Mouse (Mus musculus) ES-Bruce4 (cell line): Measurements from ENCODE around the gene Gorasp1. TPM values are rescaled to one million over a fixed set of nuclear protein-coding genes. Genes with fewer than 3 reads are reported as not detected.

Experiments used
- H3K27ac ChIP-seq: 2 replicates; pipeline ENCODE4 v1.5.1; 2012; ENCODE audit warnings: low read length, inconsistent platforms; ENCODE audit not compliant: insufficient read depth
- H3K27me3 ChIP-seq: 2 replicates; pipeline ENCODE4 v1.6.1; 2012; ENCODE audit warnings: mild to moderate bottlenecking, low read length, inconsistent platforms; ENCODE audit not compliant: control insufficient read depth, poor library complexity, insufficient read depth, severe bottlenecking
- H3K36me3 ChIP-seq: 2 replicates; pipeline ENCODE4 v1.6.1; 2012; ENCODE audit warnings: inconsistent platforms, mild to moderate bottlenecking, low read length, moderate library complexity; ENCODE audit not compliant: control insufficient read depth, poor library complexity, insufficient read depth, severe bottlenecking
- H3K4me1 ChIP-seq: one replicate; pipeline ENCODE4 v1.8.1; 2011; ENCODE audit warnings: low read length; ENCODE audit not compliant: control insufficient read depth, insufficient read depth
- H3K4me3 ChIP-seq: 2 replicates; pipeline ENCODE4 v1.5.1; 2011; ENCODE audit warnings: low read depth, mild to moderate bottlenecking, low read length
- H3K9ac ChIP-seq: 2 replicates; pipeline ENCODE4 v1.6.1; 2012; ENCODE audit warnings: low read depth, mild to moderate bottlenecking, inconsistent platforms; ENCODE audit not compliant: poor library complexity, severe bottlenecking
- H3K9me3 ChIP-seq: replicated peaks from 2 replicates; pipeline ENCODE4 v1.6.1; 2012; ENCODE audit warnings: mild to moderate bottlenecking, low read length, inconsistent platforms; ENCODE audit not compliant: control insufficient read depth, poor library complexity, insufficient read depth, severe bottlenecking
- CTCF ChIP-seq: IDR thresholded peaks from one replicate; pipeline ENCODE4 v1.8.1; 2011; ENCODE audit warnings: low read depth, low read length
- EP300 ChIP-seq: IDR thresholded peaks from 2 replicates; pipeline ENCODE4 v1.6.1; 2011; ENCODE audit warnings: low read depth, low read length; ENCODE audit not compliant: insufficient read depth
- POLR2A ChIP-seq: IDR thresholded peaks from one replicate; pipeline ENCODE4 v1.8.1; 2011; ENCODE audit warnings: low read length; ENCODE audit not compliant: insufficient read depth
- polyA plus RNA-seq: library from polyadenylated mRNA; stranded (reverse); fragments of >200 nt; gene quantifications from 2 replicates; pipeline ENCODE4 v1.2.4, GENCODE M21; 2011; ENCODE audit warnings: low read depth; ENCODE audit not compliant: missing spikeins, insufficient read depth, insufficient read length

Gene Gorasp1
- polyA plus RNA-seq, 1 experiment, result 7.2 TPM

DNA sequence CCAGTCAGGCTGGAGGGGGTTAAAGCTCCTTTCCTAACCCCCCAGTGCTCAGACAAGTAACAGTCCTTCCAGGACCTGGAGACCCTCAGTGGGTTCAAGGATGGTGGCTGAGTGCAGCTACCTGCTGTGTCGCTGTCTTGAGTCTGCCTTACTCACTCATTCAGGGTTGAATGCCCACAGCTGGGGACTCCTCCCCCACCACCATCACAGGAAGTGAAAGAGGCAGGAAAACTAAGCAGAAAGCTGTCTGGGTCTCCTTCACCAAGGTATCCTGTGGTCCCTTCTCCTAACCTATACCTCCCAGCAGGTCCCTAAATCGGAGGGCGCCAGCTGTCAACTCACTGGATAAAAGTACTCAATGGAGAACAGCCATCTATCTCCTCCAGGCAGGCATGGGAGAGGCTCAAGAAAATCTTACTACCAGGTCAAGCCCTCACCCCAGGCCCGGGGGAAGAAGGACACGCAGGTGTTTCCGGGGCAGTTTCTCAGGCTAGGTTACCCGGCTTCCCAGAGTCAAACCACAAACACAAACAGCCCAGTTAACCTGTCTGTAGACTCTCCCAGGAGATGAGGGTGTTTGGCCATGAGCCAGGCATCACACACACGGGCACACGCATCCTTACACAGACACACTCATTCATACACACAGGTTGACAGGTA is 40.9 kb upstream of the Gorasp1 start:
- Histone ChIP-seq H3K9me3 (no peaks in the 10 kb centered on the region), H3K4me3 (no peak overlapping the region), H3K9ac (no peak overlapping the region), H3K4me1 (peaks cover 24% of the 10 kb centered on the region), H3K36me3 (peaks cover 5% of the 10 kb centered on the region), H3K27ac (peak overlapping the region; percentile 22), H3K27me3 (no peaks in the 10 kb centered on the region)
- TF ChIP-seq EP300 (no peak), CTCF (no peak), POLR2A (no peak)

DNA sequence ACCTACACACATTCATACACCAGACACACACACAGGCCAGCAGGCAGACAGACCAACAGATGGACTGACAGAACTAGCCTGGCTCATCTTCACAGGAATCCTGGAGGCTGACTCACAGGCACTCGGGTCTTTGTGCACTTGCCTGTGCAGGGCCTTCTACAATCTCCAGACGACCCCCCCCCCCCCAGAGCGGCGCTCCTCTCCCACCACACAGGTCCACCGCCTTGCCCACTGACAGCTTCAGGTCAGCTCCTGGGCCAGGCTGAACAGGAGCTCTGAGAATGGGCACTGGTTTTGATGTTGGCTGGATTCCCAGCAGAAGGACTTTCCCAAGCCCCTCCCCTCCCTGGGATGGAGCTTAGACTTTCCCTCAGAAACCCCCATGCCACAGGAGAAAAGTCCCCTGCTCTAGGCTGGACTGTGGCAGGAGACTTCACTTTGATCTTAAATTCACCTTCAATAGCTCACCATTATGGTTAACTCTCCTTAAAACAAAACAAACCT is 40.2 kb upstream of the Gorasp1 start:
- TF ChIP-seq EP300, result no peak
- TF ChIP-seq POLR2A, result no peak
- TF ChIP-seq CTCF, result no peak
- Histone ChIP-seq H3K36me3 (peaks cover 12% of the 10 kb centered on the region), H3K9me3 (no peaks in the 10 kb centered on the region), H3K4me1 (peaks cover 24% of the 10 kb centered on the region), H3K9ac (no peak overlapping the region), H3K27ac (peak overlapping the region; percentile 59), H3K4me3 (no peak overlapping the region), H3K27me3 (no peaks in the 10 kb centered on the region)

DNA sequence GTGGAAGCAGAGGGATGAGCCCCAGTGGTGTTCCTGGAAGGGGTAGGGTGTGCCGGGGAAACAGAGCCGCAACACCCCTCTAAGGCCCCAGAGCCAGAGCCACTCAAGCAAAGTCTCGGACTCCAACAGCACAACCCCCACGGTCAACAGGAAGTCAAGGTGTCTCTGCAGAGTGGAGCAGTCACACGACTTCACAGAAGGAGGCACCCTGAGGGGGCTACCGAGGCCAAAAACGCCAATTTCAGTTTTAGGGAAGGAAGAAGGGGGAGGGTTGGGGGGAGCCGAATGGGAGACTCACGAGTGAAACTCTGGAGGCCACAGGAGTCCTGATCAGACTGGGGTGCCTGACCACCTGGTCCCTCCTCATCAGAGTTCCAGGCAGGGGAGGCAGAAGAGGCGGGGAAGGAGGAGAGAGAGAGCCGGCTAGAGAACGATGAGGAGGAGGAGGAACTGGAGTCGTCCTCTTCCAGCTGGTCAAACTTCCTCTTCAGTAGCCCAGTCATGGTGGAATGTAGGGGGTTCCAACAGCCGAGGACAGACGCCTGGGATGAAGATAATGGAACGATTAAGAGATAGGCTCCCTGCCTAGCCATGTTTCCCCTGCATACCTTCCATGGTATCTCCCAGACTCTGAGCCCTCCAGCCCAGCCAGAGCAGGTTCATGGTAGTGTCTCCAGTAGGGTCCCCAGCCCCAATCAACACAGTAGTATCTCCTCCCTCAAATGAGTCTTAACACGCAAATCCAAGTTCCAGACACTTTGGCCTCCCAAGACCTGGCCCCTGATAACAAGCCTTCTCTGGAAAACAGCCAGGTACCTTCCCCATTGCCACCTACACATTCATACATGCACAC is 39.6 kb upstream of the Gorasp1 start:
- H3K36me3 ChIP-seq, result peaks cover 18% of the 10 kb centered on the region
- no peak for TF ChIP-seq POLR2A
- peak overlapping the region; percentile 4; the same call in 1 of the 2 replicates for H3K4me3 ChIP-seq
- H3K27ac ChIP-seq, result peak overlapping the region; percentile 59
- H3K4me1 ChIP-seq, result peaks cover 24% of the 10 kb centered on the region
- no peaks in the 10 kb centered on the region for H3K27me3 ChIP-seq
- peak overlapping the region; percentile 22; the same call in 1 of the 2 replicates for H3K9ac ChIP-seq
- no peaks in the 10 kb centered on the region for H3K9me3 ChIP-seq

DNA sequence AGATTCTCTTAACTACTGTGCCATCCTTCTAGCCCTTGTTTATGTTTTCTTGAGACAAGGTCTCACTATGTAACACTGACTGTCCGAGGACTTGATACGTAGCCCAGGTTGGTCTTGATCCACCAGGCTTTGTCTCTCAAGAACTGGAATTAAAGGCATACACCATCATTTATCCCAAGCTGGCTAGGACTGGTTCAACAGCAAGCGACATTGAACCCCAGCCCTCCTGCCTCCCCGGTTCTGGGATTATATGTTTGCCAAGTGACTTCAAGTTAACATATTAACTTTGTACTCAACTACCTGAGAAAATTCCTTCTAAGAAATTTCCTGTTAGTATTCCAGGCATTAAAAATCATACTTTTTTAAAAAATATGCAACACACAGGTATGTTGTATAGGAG is 37.9 kb upstream of the Gorasp1 start:
- Histone ChIP-seq H3K27me3 (no peaks in the 10 kb centered on the region), H3K36me3 (peaks cover 22% of the 10 kb centered on the region), H3K9me3 (no peaks in the 10 kb centered on the region), H3K9ac (no peak overlapping the region), H3K27ac (no peak overlapping the region), H3K4me3 (no peak overlapping the region), H3K4me1 (peaks cover 15% of the 10 kb centered on the region)
- no peak for TF ChIP-seq POLR2A
- TF ChIP-seq CTCF, result no peak
- no peak for TF ChIP-seq EP300

DNA sequence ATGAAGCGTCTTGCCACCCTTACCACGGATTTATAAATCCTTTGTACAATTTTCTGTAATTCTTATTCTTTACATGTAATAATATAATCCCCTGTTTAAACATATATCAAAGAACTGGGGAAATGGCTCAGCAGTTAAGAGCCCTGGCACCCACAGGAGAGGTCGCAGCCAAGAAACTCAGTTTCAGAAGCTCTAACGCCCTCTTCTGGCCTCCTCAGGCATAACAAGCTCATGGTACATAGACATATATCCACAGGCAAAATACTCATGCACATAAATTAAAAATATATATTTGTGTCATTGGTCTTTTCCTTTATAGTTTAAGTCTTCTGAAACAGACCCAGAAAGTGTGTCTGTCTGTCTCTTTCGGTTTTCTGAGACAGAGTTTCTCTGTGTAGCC is 37.2 kb upstream of the Gorasp1 start:
- Histone ChIP-seq H3K27ac (peak overlapping the region; percentile 8; the same call in 1 of the 2 replicates), H3K9me3 (no peaks in the 10 kb centered on the region), H3K9ac (peak overlapping the region; percentile 35), H3K27me3 (no peaks in the 10 kb centered on the region), H3K4me1 (peaks cover 11% of the 10 kb centered on the region), H3K36me3 (peaks cover 22% of the 10 kb centered on the region), H3K4me3 (peak overlapping the region; percentile 55; the same call in 1 of the 2 replicates)
- peak; percentile 49 for TF ChIP-seq CTCF
- TF ChIP-seq EP300, result no peak

DNA sequence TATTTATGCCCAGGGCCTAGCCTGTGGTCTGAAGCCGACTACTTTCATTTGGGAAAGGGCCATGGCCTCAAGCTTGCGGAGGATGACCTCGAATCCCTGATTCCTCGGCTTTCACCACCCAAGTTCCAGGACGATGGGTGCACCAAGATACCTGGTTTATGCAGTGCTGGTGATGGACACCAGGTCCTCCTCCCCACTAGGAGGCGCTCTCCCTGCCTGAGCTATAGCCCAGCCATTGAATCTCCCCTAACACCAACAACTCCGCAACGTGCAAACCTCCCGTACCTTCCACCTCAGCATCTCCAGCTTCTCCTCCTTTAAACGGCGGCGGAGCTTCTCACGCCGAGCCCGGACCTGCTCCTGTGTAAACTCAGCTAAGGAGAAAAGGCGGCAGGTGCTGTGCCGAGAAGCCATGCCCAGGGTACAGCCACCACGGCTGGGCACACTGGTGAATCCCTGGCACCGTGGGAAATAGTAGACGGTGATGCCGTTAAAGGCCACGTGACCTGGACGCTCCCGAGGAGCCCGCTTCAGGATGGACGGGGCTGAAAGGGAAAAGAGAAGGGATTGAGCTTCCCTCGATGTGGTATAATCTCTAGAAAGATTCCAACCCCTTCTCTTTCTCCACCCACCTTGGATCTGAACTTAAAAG is 36.6 kb upstream of the Gorasp1 start:
- H3K9ac ChIP-seq, result peak overlapping the region; percentile 35
- peak; percentile 99 for TF ChIP-seq CTCF
- TF ChIP-seq POLR2A, result no peak
- 0 out of 2 replicates have a peak, but pooled peaks have one; percentile 29 for TF ChIP-seq EP300
- H3K27me3 ChIP-seq, result no peaks in the 10 kb centered on the region
- peaks cover 22% of the 10 kb centered on the region for H3K36me3 ChIP-seq
- H3K27ac ChIP-seq, result peak overlapping the region; percentile 8; the same call in 1 of the 2 replicates
- no peaks in the 10 kb centered on the region for H3K9me3 ChIP-seq
- H3K4me3 ChIP-seq, result peak overlapping the region; percentile 55
- peaks cover 10% of the 10 kb centered on the region for H3K4me1 ChIP-seq
